Mouse (Mus musculus): ENCODE results near the gene Ruvbl1.
A peak's percentile ranks its signal among the peaks of the same experiment; 100 is the strongest.

Ruvbl1 gene

GRCm38 (mm10) chr6:88499481-88500404 is 34.5 kb downstream of the Ruvbl1 start:
- DNase-seq (ENCODE audit: low read depth) = peak; percentile 55

- no peak for DNase-seq (ENCODE audit: low read depth)
Measured at GRCm38 (mm10) chr6:88500405-88500767, 35.2 kb downstream of the Ruvbl1 start.

GRCm38 (mm10) chr6:88502030-88502970 is 37.1 kb downstream of the Ruvbl1 start:
- DNase-seq (ENCODE audit: low read depth) = no peak

GRCm38 (mm10) chr6:88503044-88503443 is 37.8 kb downstream of the Ruvbl1 start:
- no peak for DNase-seq (ENCODE audit: low read depth)

- no peak for DNase-seq (ENCODE audit: low read depth)
Measured at GRCm38 (mm10) chr6:88513984-88514383, 48.8 kb downstream of the Ruvbl1 start.

GRCm38 (mm10) chr6:88514546-88514945 is 49.3 kb downstream of the Ruvbl1 start:
- no peak for DNase-seq (ENCODE audit: low read depth)

GRCm38 (mm10) chr6:88515971-88516370 is 50.8 kb downstream of the Ruvbl1 start:
- no peak for DNase-seq (ENCODE audit: low read depth)

- DNase-seq (ENCODE audit: low read depth) = no peak
Measured at GRCm38 (mm10) chr6:88516667-88517066, 51.5 kb downstream of the Ruvbl1 start.

- peak; percentile 59 for DNase-seq (ENCODE audit: low read depth)
Measured at GRCm38 (mm10) chr6:88517701-88518403, 52.6 kb downstream of the Ruvbl1 start.

- DNase-seq (ENCODE audit: low read depth) = peak; percentile 95
Measured at GRCm38 (mm10) chr6:88518404-88519263, 53.4 kb downstream of the Ruvbl1 start, which contains the start of gene Sec61a1. TSS of gene Sec61a1 (minus strand) at chr6:88518905.

GRCm38 (mm10) chr6:88521821-88522220 is 56.6 kb downstream of the Ruvbl1 start:
- DNase-seq (ENCODE audit: low read depth) = peak; percentile 1

GRCm38 (mm10) chr6:88522606-88523005 is 57.4 kb downstream of the Ruvbl1 start:
- DNase-seq (ENCODE audit: low read depth) = peak; percentile 36

- no peak for DNase-seq (ENCODE audit: low read depth)
Measured at GRCm38 (mm10) chr6:88523043-88523442, 57.8 kb downstream of the Ruvbl1 start.

GRCm38 (mm10) chr6:88523451-88523850 is 58.2 kb downstream of the Ruvbl1 start:
- no peak for DNase-seq (ENCODE audit: low read depth)

- no peak for DNase-seq (ENCODE audit: low read depth)
Measured at GRCm38 (mm10) chr6:88524056-88524455, 58.8 kb downstream of the Ruvbl1 start.

- no peak for DNase-seq (ENCODE audit: low read depth)
Measured at GRCm38 (mm10) chr6:88530306-88530705, 65.1 kb downstream of the Ruvbl1 start.

GRCm38 (mm10) chr6:88540093-88540755 is 75.0 kb downstream of the Ruvbl1 start:
- DNase-seq (ENCODE audit: low read depth) = no peak

- DNase-seq (ENCODE audit: low read depth) = no peak
Measured at GRCm38 (mm10) chr6:88544241-88544640, 79.0 kb downstream of the Ruvbl1 start.

- DNase-seq (ENCODE audit: low read depth) = no peak
Measured at GRCm38 (mm10) chr6:88544644-88545396, 79.6 kb downstream of the Ruvbl1 start.

- no peak for DNase-seq (ENCODE audit: low read depth)
Measured at GRCm38 (mm10) chr6:88545397-88545790, 80.2 kb downstream of the Ruvbl1 start.
